Mouse (Mus musculus) liver, embryonic 13.5 days (tissue): ENCODE measurements around the gene Dynll1. TPM values are rescaled to one million over a fixed set of nuclear protein-coding genes. Genes with fewer than 3 reads are reported as not detected.
A peak's percentile ranks its signal among the peaks of the same experiment; 100 is the strongest.

ENCODE experiments used
- ATAC-seq: fragments of 200-750 bp; cut with Nextera tagmentation; 2 replicates; pipeline ENCODE4 v1.8.0; 2017; ENCODE audit warnings: low read depth, mild to moderate bottlenecking, moderate number of reproducible peaks, moderate library complexity
- DNase-seq: peaks from one replicate; pipeline ENCODE4 v3.0.0; 2022
- H3K27ac ChIP-seq: fragments of 300-500 bp; sonication (generic); 2 replicates; pipeline ENCODE4 v1.5.1; 2015; ENCODE audit warnings: moderate library complexity, mild to moderate bottlenecking, inconsistent platforms
- H3K27me3 ChIP-seq: fragments of 300-500 bp; sonication (generic); 2 replicates; pipeline ENCODE4 v1.6.1; 2015; ENCODE audit warnings: mild to moderate bottlenecking, inconsistent platforms
- H3K36me3 ChIP-seq: fragments of 300-500 bp; sonication (generic); 2 replicates; pipeline ENCODE4 v1.6.1; 2015; ENCODE audit warnings: mild to moderate bottlenecking, inconsistent platforms
- H3K4me1 ChIP-seq: fragments of 300-500 bp; sonication (generic); replicated peaks from 2 replicates; pipeline ENCODE4 v1.6.1; 2015; ENCODE audit warnings: inconsistent platforms
- H3K4me2 ChIP-seq: fragments of 300-500 bp; sonication (generic); 2 replicates; pipeline ENCODE4 v1.6.1; 2015; ENCODE audit warnings: inconsistent platforms, mild to moderate bottlenecking, moderate library complexity
- H3K4me3 ChIP-seq: fragments of 300-500 bp; sonication (generic); replicated peaks from 2 replicates; pipeline ENCODE4 v1.5.1; 2015; ENCODE audit warnings: mild to moderate bottlenecking, inconsistent platforms
- H3K9ac ChIP-seq: fragments of 300-500 bp; sonication (generic); 2 replicates; pipeline ENCODE4 v1.6.1; 2015; ENCODE audit warnings: mild to moderate bottlenecking, inconsistent platforms
- H3K9me3 ChIP-seq: fragments of 300-500 bp; sonication (generic); replicated peaks from 2 replicates; pipeline ENCODE4 v1.6.1; 2016; ENCODE audit warnings: inconsistent platforms
- WGBS: fragments of 180-500 bp; shearing (Covaris S2); methylation state at CpG from one replicate; pipeline ENCODE4 v1.1.7; 2015; ENCODE audit not compliant: insufficient replicate concordance; 5-methylcytosine and 5-hydroxymethylcytosine counted together
- polyA plus RNA-seq: library from polyadenylated mRNA; unstranded; fragments of >200 nt; fragmentation: Nextera tagmentation; extraction: Ambion mirVana; gene quantifications from 2 replicates; pipeline ENCODE4 v1.2.1, GENCODE M21; 2015

Gene Dynll1
- polyA plus RNA-seq, 1 experiment from 2014 or later: 744 TPM

DNA sequence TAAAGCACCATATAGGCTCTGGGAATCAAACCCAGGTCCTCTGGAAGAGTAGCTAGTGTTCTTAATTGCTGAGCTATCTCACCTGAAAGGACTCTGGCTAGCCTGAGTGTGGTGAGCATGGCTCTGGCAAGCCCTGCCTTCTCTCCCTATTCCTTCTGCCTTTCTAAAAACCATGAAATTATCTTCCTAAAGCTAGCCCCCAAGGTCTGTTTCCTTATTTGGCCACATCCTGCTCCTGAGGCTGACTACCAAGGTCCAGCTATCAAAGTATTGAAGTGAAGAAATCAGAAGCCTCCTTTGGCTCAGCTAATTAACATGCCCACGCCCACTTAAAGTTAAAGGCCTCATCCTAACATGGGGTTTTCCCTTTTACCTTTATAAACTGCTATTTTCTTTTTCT lies 26.0 kb downstream of the Dynll1 start:
- H3K27me3 ChIP-seq: no peaks in the 10 kb centered on the region
- ATAC-seq: no peak
- H3K36me3 ChIP-seq: peaks cover 13% of the 10 kb centered on the region
- WGBS: 62% methylated on average over 1 of the region's 1 CpGs
- H3K4me3 ChIP-seq: no peak overlapping the region
- DNase-seq: no peak
- H3K9ac ChIP-seq: no peak overlapping the region
- peaks cover 57% of the 10 kb centered on the region for H3K4me1 ChIP-seq
- H3K27ac ChIP-seq: peak overlapping the region; percentile 35; the same call in 1 of the 2 replicates
- no peak overlapping the region for H3K4me2 ChIP-seq
- no peaks in the 10 kb centered on the region for H3K9me3 ChIP-seq

DNA sequence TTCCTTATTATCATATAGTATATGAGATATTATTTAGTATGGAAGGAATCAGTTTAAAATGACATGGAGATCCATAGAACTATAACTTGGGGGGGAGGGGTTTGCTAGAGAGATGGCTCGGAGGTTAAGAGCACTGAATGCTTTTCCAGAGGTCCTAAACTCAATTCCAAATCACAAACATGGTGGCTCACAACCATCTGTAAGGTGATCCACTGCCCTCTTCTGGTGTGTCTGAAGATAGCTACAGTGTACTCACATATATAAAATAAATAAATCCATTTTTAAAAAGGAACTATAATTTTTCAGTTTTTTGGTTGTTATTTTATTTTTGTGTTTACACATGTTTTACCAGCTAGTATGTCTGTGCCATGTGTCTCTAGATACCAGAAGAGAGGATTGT lies 26.4 kb downstream of the Dynll1 start:
- peaks cover 61% of the 10 kb centered on the region for H3K4me1 ChIP-seq
- no peak overlapping the region for H3K4me3 ChIP-seq
- H3K36me3 ChIP-seq: peaks cover 17% of the 10 kb centered on the region
- peak overlapping the region; percentile 35; the same call in 1 of the 2 replicates for H3K27ac ChIP-seq
- H3K27me3 ChIP-seq: no peaks in the 10 kb centered on the region
- no peak overlapping the region for H3K4me2 ChIP-seq
- no peak for DNase-seq
- H3K9me3 ChIP-seq: no peaks in the 10 kb centered on the region
- 41% methylated on average over 1 of the region's 1 CpGs for WGBS
- no peak for ATAC-seq
- H3K9ac ChIP-seq: no peak overlapping the region

DNA sequence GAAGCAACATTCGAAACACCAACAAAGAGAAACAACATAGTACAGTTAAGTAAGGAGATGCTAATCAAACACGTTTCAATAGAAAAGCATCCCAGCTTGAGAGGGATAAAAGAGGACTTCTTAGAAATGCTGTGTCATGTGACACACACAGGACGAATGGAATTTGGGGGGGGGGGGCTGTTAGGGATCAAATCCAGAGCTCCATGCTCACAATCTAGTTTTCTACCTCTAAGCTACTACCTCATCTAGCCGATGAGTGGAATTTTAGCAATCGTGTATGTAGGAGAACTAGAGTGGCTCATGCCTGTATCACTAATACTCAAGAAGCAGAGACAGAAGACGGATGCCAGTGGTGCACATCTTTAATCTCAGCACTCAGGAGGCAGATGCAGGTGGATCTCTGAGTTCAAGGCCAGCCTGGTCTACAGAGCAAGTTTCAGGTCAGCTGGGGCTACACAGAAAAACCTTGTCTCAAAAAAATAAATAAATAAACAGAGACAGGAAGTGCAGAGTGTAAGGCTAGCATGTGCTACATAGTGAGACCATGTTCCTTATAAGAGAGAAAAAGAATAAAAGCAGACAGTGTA lies 27.2 kb downstream of the Dynll1 start:
- Histone ChIP-seq H3K36me3 (peaks cover 24% of the 10 kb centered on the region), H3K9ac (peak overlapping the region; percentile 99; the same call in 1 of the 2 replicates), H3K4me3 (peak overlapping the region; percentile 98; the same call in 1 of the 2 replicates), H3K9me3 (no peaks in the 10 kb centered on the region), H3K4me2 (peak overlapping the region; percentile 70), H3K27me3 (no peaks in the 10 kb centered on the region), H3K27ac (peak overlapping the region; percentile 67), H3K4me1 (peaks cover 63% of the 10 kb centered on the region)
- ATAC-seq: no peak
- no peak for DNase-seq
- WGBS: 69% methylated on average over 6 of the region's 6 CpGs

DNA sequence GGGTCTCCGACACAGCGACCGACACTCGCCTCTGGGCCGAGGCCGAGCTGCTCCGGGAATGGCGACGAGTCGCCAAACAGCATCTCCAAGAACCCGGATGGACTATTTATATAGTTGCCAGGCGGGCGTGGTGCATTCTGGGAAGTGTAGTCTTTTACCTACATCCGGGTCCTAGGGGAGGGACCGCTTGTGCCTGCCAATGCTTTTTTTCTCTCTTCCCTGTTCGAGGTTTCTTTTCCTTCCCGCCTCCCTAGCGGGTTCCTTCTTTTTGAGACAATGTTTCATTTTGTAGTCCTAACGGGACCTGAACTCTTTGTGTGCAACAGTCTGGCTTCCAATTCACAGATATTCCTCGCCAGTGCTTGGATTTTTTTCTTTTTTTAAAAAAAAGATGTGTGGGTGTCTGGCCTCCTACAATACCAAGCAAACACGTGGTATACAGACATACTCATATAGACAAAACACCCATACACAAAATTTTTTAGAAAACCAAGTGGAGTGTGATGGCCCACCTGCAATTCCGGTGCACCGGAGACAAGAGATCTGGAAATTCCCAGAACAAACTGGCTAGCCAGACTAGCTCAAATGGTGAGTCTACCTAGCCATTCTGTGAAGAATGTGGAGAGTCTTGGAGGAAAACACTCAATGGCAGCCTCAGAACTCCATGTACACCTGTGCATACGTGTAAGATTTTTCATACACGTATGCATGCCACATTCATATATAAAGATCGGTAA lies 27.8 kb downstream of the Dynll1 start, which contains the start of gene Rnf10:
Gene Rnf10 (minus strand): TSS at position 87 of the 737 bp plus-strand sequence.
- peak; percentile 81 for ATAC-seq
- peak within 1 kb of the TSS; percentile 99 for H3K9ac ChIP-seq
- peaks cover 31% of the 10 kb centered on the region for H3K36me3 ChIP-seq
- no peaks in the 10 kb centered on the region for H3K9me3 ChIP-seq
- 14% methylated on average over 26 of the region's 26 CpGs for WGBS
- peak within 1 kb of the TSS; percentile 98 for H3K4me3 ChIP-seq
- peak within 1 kb of the TSS; percentile 70 for H3K4me2 ChIP-seq
- H3K4me1 ChIP-seq: peaks cover 63% of the 10 kb centered on the region
- DNase-seq: peak; percentile 95
- no peaks in the 10 kb centered on the region for H3K27me3 ChIP-seq
- peak within 1 kb of the TSS; percentile 100 for H3K27ac ChIP-seq

DNA sequence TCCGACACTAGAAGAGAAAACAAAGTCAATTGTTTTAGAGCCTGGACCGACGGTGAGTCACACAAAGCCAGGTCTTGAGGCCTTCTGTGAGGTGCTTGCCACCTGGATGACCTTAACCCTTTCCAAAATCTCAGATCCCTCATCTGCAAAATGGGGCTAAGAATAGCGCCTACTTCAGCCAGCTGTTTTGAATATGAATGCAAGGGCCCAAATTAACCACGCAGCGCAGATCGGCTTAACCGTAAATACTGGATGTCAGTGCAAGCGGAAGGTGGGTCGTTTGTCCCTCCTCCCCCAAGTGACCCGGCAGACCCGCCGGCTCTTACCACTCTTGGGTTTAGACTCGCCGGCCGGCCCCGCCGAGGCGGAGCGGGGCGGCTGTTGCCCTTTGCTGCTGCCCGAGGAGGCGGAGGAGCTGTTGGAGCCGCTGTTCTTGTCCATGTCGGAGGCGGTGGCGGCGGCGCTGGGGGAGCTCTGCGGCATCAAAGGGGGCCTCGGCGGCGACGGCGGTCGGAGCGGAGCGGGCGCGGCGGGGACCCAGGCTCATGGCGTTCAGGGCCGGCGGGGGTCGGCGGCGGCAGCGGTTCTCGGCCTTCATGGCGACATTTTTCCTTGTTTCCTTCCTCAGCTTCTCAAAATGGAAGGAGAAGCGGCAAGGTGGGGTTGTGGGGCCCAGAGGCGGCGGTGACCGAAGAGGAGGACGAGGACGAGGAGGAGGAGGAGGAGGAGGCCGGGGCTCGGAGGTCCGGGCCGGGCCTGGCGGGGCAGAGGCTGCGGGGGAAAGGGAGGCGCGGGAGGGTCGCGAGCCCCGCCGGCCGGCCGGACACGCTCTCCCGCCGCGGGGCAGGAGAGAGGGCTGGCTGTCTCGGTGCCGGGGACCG lies 28.6 kb downstream of the Dynll1 start:
- peak overlapping the region; percentile 99 for H3K9ac ChIP-seq
- ATAC-seq: peak; percentile 55
- H3K9me3 ChIP-seq: no peaks in the 10 kb centered on the region
- H3K4me2 ChIP-seq: peak overlapping the region; percentile 70
- H3K27me3 ChIP-seq: no peaks in the 10 kb centered on the region
- H3K4me3 ChIP-seq: peak overlapping the region; percentile 98
- DNase-seq: peak; percentile 40
- H3K36me3 ChIP-seq: peaks cover 31% of the 10 kb centered on the region
- WGBS: under 1% methylated on average over 64 of the region's 77 CpGs
- peaks cover 68% of the 10 kb centered on the region for H3K4me1 ChIP-seq
- peak overlapping the region; percentile 100 for H3K27ac ChIP-seq

DNA sequence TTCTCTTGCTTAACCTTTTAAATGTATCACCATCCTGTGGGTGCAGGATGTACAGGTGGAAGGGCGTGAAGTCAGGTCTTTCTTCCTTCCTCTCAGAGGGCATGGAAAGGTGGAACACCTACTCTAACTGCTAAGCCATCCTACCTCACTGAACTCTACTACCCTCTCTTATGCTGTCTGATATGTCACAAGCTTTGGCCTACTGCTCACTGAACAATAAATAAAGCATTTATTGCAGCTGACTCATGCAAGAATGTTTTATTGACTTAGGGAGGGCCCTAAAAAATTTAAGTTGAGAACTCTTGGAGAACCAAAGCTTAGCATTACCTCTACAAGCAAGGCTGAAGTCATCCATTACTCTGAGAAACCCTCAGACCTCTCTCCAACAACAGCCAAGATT lies 30.8 kb downstream of the Dynll1 start:
- Histone ChIP-seq H3K9me3 (no peaks in the 10 kb centered on the region), H3K9ac (peak overlapping the region; percentile 99), H3K27ac (peak overlapping the region; percentile 100), H3K27me3 (no peaks in the 10 kb centered on the region), H3K4me1 (peaks cover 81% of the 10 kb centered on the region), H3K36me3 (peaks cover 45% of the 10 kb centered on the region), H3K4me2 (peak overlapping the region; percentile 70), H3K4me3 (peak overlapping the region; percentile 98)
- WGBS: 82% methylated on average over 1 of the region's 1 CpGs
- ATAC-seq (no peak), DNase-seq (no peak)

DNA sequence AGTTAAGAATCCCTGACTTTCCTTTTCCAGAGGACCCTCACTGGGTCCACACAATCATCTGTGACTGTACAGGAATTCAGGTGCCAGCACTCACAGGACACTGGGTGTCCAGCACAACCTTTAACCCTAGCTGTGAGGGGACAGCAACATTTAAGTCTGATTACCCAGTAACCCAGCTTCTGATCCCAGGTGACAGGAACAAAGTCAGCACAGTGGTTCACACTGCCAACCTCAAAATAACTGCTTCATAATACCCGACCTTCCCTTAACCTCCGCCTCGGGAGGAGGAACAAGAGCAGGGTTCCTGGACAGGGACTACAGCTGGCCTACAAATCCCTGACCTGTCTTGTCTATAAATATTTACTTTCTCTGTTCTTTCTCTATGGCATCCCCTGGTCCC lies 32.5 kb downstream of the Dynll1 start:
- H3K4me1 ChIP-seq: peaks cover 85% of the 10 kb centered on the region
- peak overlapping the region; percentile 98 for H3K4me3 ChIP-seq
- peak overlapping the region; percentile 100 for H3K27ac ChIP-seq
- H3K36me3 ChIP-seq: peaks cover 59% of the 10 kb centered on the region
- no peaks in the 10 kb centered on the region for H3K27me3 ChIP-seq
- 29% methylated on average over 3 of the region's 3 CpGs for WGBS
- ATAC-seq (no peak), DNase-seq (no peak)
- peak overlapping the region; percentile 99 for H3K9ac ChIP-seq
- H3K4me2 ChIP-seq: peak overlapping the region; percentile 70
- no peaks in the 10 kb centered on the region for H3K9me3 ChIP-seq

DNA sequence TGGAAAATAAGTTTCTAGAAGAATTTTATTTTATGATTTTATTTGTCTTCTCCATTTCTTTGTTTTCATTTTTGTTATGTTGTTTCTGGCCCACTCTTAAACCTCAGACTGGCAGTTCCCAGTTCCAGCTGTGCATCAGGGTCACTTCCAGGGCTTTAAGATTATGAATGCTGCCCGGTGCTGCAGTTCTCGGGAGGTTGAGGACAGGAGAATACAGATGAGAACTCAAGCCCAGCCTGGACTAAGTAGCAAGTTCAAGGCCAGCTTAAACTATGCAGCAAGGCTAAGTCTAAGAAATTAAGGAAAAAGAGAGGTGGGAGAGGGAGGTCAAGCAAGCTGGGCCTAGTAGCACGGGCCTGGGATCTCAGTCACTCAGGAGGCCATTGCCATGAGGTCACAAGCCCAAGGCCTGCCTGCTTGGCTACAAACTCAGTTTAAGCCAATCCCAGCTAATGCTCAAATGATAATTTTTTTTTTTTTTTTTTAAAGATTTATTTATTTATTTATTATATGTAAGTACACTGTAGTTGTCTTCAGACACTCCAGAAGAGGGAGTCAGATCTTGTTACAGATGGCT lies 33.2 kb downstream of the Dynll1 start:
- Histone ChIP-seq H3K27me3 (no peaks in the 10 kb centered on the region), H3K4me2 (peak overlapping the region; percentile 70), H3K36me3 (peaks cover 66% of the 10 kb centered on the region), H3K9me3 (no peaks in the 10 kb centered on the region), H3K4me3 (peak overlapping the region; percentile 51), H3K27ac (peak overlapping the region; percentile 100), H3K4me1 (peaks cover 88% of the 10 kb centered on the region), H3K9ac (peak overlapping the region; percentile 99)
- WGBS: 19% methylated on average over 3 of the region's 3 CpGs
- ATAC-seq (peak; percentile 39), DNase-seq (no peak)

DNA sequence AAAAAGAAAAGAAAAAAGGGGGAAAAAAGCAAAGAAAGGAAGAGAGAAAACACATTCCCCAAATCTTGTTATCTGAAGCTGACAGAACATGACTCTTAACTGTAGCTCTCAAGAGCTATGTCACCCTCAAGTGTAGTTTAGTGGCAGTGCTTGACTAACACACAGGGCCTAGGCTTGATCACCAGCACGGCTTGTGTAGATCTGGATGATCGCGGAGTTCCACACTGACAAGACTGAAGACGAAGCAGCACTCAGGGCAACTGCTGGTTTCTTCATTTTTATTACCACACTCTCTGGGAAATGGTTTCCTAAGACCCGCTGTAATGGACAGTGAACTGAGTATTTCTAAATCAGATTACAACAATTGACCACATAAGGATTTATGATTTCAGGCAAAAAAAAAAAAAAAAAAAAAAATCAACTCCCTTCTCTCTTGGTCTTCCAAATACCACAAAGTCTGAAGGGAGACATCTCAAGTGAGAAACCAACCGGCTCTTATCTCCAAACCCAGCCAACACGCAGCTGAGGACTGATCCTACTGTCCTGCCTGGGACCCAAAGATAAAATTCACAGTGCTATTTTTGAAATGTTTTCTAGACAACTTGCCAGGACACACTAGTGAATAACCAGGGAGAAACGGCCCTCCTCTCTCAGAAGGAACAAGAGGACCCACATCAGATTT lies 33.9 kb downstream of the Dynll1 start:
- ATAC-seq (peak; percentile 87), DNase-seq (peak; percentile 86)
- peaks cover 93% of the 10 kb centered on the region for H3K4me1 ChIP-seq
- 18% methylated on average over 8 of the region's 8 CpGs for WGBS
- H3K27ac ChIP-seq: peak overlapping the region; percentile 100
- peak overlapping the region; percentile 99 for H3K9ac ChIP-seq
- no peaks in the 10 kb centered on the region for H3K27me3 ChIP-seq
- H3K9me3 ChIP-seq: no peaks in the 10 kb centered on the region
- H3K4me3 ChIP-seq: peak overlapping the region; percentile 51
- H3K36me3 ChIP-seq: peaks cover 71% of the 10 kb centered on the region
- peak overlapping the region; percentile 70 for H3K4me2 ChIP-seq

DNA sequence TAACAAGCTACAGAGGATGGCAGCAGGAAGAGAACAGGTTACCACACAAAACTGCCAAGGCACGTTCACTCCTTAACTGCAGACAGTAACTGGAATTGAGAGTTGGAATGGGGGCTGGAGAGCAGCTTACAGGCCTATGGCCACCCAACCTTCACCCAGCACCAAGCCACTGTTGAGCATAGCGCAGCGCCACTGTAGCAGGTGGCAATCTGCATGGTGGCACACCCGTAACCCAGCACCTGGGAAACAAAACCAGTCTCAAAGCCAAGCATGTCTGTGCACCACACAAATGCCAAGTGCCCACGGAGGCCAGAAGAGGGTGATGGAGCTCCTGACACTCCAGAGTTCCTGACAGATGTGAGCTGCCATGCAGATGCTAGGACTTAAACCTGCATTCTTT lies 34.5 kb downstream of the Dynll1 start:
- peak overlapping the region; percentile 100 for H3K27ac ChIP-seq
- H3K4me1 ChIP-seq: peaks cover 92% of the 10 kb centered on the region
- DNase-seq (peak; percentile 49), ATAC-seq (peak; percentile 61)
- H3K9ac ChIP-seq: peak overlapping the region; percentile 67
- no peaks in the 10 kb centered on the region for H3K9me3 ChIP-seq
- peak overlapping the region; percentile 70 for H3K4me2 ChIP-seq
- no peaks in the 10 kb centered on the region for H3K27me3 ChIP-seq
- 73% methylated on average over 5 of the region's 5 CpGs for WGBS
- peak overlapping the region; percentile 51 for H3K4me3 ChIP-seq
- H3K36me3 ChIP-seq: peaks cover 74% of the 10 kb centered on the region
